Mouse (Mus musculus) heart, embryonic 14.5 days (tissue): ENCODE measurements around the gene Gga3. TPM values are rescaled to one million over a fixed set of nuclear protein-coding genes. Genes with fewer than 3 reads are reported as not detected.
A peak's percentile ranks its signal among the peaks of the same experiment; 100 is the strongest.

Experiments
- ATAC-seq: fragments of 200-750 bp; cut with Nextera tagmentation; 2 replicates; pipeline ENCODE4 v1.8.0; 2017; ENCODE audit warnings: low read depth, moderate TSS enrichment; ENCODE audit not compliant: insufficient number of reproducible peaks, insufficient read depth, low FRiP score
- H3K27ac ChIP-seq, 2 experiments: fragments of 200-500 bp in 1 of 2; fragments of 300-500 bp in 1 of 2; sonication (generic) in 1 of 2; replicated peaks in 1 of 2; 2 replicates each; pipeline ENCODE4 v1.5.1; 2012 to 2014; ENCODE audit warnings: low read depth in 2 of 2, low read length in 2 of 2, control low read depth in 1 of 2, mild to moderate bottlenecking in 1 of 2, mixed read lengths in 1 of 2; ENCODE audit not compliant: control insufficient read depth in 1 of 2, insufficient read depth in 1 of 2
- H3K27me3 ChIP-seq: fragments of 300-500 bp; sonication (generic); 2 replicates; pipeline ENCODE4 v1.6.1; 2014; ENCODE audit warnings: mild to moderate bottlenecking, low read length, control low read depth; ENCODE audit not compliant: control insufficient read depth, insufficient read depth
- H3K36me3 ChIP-seq: fragments of 300-500 bp; sonication (generic); 2 replicates; pipeline ENCODE4 v1.6.1; 2014; ENCODE audit warnings: mild to moderate bottlenecking, control low read depth, low read length, mixed read lengths; ENCODE audit not compliant: control insufficient read depth, insufficient read depth
- H3K4me1 ChIP-seq, 2 experiments: fragments of 200-500 bp in 1 of 2; fragments of 300-500 bp in 1 of 2; sonication (generic) in 1 of 2; 2 replicates each; pipeline ENCODE4 v1.6.1; 2012 to 2014; ENCODE audit warnings: low read length in 2 of 2, control low read depth in 1 of 2, mixed read lengths in 1 of 2; ENCODE audit not compliant: control insufficient read depth in 2 of 2, insufficient read depth in 2 of 2
- H3K4me2 ChIP-seq: fragments of 300-500 bp; sonication (generic); 2 replicates; pipeline ENCODE4 v1.6.1; 2014; ENCODE audit warnings: mild to moderate bottlenecking, low read length
- H3K4me3 ChIP-seq, 2 experiments: fragments of 200-500 bp in 1 of 2; fragments of 300-500 bp in 1 of 2; sonication (generic) in 1 of 2; 2 replicates each; pipeline ENCODE4 v1.5.1; 2012 to 2014; ENCODE audit warnings: low read length in 2 of 2, mild to moderate bottlenecking in 2 of 2, control low read depth in 1 of 2, low read depth in 1 of 2, moderate library complexity in 1 of 2; ENCODE audit not compliant: control insufficient read depth in 1 of 2, insufficient read depth in 1 of 2
- H3K9ac ChIP-seq: fragments of 300-500 bp; sonication (generic); 2 replicates; pipeline ENCODE4 v1.6.1; 2014; ENCODE audit warnings: mild to moderate bottlenecking, low read length
- H3K9me3 ChIP-seq: fragments of 300-500 bp; sonication (generic); 2 replicates; pipeline ENCODE4 v1.6.1; 2016; ENCODE audit warnings: low read length, control low read depth; ENCODE audit not compliant: control insufficient read depth
- WGBS: fragments of 180-500 bp; shearing (Covaris S2); extraction: QIAGEN DNeasy Blood & Tissue Kit; methylation state at CpG from one replicate; pipeline ENCODE4 v1.1.7; 2014; 5-methylcytosine and 5-hydroxymethylcytosine counted together
- polyA plus RNA-seq: library from polyadenylated mRNA; unstranded; fragments of >200 nt; fragmentation: Nextera tagmentation; extraction: Ambion mirVana; gene quantifications from 2 replicates; pipeline ENCODE4 v1.2.1, GENCODE M21; 2014

The Gga3 gene
- polyA plus RNA-seq, 1 experiment from 2014 or later, result 17.2 TPM

GRCm38 (mm10) chr11:115552783-115553182, 51.1 kb downstream of the Gga3 start:
- Histone ChIP-seq H3K4me2 (no peak overlapping the region), H3K9ac (no peak overlapping the region), H3K4me3 (no peak overlapping the region), H3K36me3 (no peaks in the 10 kb centered on the region), H3K27ac (no peak overlapping the region), H3K27me3 (no peaks in the 10 kb centered on the region), H3K9me3 (no peaks in the 10 kb centered on the region; the same call in 1 of the 2 replicates), H3K4me1 (no peaks in the 10 kb centered on the region)
- no peak for ATAC-seq
- WGBS, result 54% methylated on average over 4 of the region's 4 CpGs

DNA sequence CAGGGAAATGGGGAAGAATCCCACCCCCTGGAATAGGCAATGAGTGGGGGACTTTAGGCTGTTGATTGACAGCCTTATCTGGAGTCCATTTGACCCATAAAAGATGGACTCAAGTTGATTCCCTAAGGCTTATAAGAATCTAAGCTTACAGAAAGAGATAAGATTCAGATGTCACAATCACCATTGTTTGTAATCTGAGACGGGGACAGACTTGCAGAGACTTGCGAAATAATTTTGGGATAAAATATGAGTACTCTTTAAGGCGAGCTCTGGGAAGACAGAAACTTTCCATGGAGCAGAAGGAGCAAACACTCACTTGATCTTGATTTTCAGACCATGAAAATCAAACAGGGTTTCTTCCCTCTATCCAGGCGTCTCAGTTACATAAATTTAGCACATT, 60.3 kb downstream of the Gga3 start:
- no peak overlapping the region for H3K9ac ChIP-seq
- H3K4me2 ChIP-seq, result no peak overlapping the region
- H3K4me1 ChIP-seq, result no peaks in the 10 kb centered on the region
- H3K36me3 ChIP-seq, result no peaks in the 10 kb centered on the region
- H3K27ac ChIP-seq, result no peak overlapping the region
- 65% methylated on average over 4 of the region's 4 CpGs for WGBS
- no peak overlapping the region for H3K4me3 ChIP-seq
- H3K9me3 ChIP-seq, result no peaks in the 10 kb centered on the region
- no peaks in the 10 kb centered on the region for H3K27me3 ChIP-seq
- ATAC-seq, result no peak

- 60% methylated on average over 2 of the region's 2 CpGs for WGBS
- no peak for ATAC-seq
- Histone ChIP-seq H3K9me3 (no peaks in the 10 kb centered on the region), H3K27me3 (no peaks in the 10 kb centered on the region), H3K4me2 (no peak overlapping the region), H3K4me3 (no peak overlapping the region), H3K27ac (no peak overlapping the region), H3K4me1 (peaks cover 3 to 11% of the 10 kb centered on the region in 2 experiments; a peak in 2 of 4 replicates), H3K9ac (no peak overlapping the region), H3K36me3 (peaks cover 11% of the 10 kb centered on the region)
Observed at GRCm38 (mm10) chr11:115538045-115538444, 65.8 kb downstream of the Gga3 start.

- H3K4me3 ChIP-seq, result peak overlapping the region; percentile 30 to 96; a peak in 2 of 4 replicates
- H3K9me3 ChIP-seq, result no peaks in the 10 kb centered on the region
- H3K4me1 ChIP-seq, result peaks cover 3 to 11% of the 10 kb centered on the region in 2 experiments; a peak in 2 of 4 replicates
- peak overlapping the region; percentile 96 to 100 for H3K27ac ChIP-seq
- H3K4me2 ChIP-seq, result peak overlapping the region; percentile 90
- WGBS, result 83% methylated on average over 10 of the region's 10 CpGs
- no peak for ATAC-seq
- no peaks in the 10 kb centered on the region for H3K27me3 ChIP-seq
- no peak overlapping the region for H3K9ac ChIP-seq
- H3K36me3 ChIP-seq, result peaks cover 22% of the 10 kb centered on the region
Observed at GRCm38 (mm10) chr11:115536856-115537568, 66.8 kb downstream of the Gga3 start.

DNA sequence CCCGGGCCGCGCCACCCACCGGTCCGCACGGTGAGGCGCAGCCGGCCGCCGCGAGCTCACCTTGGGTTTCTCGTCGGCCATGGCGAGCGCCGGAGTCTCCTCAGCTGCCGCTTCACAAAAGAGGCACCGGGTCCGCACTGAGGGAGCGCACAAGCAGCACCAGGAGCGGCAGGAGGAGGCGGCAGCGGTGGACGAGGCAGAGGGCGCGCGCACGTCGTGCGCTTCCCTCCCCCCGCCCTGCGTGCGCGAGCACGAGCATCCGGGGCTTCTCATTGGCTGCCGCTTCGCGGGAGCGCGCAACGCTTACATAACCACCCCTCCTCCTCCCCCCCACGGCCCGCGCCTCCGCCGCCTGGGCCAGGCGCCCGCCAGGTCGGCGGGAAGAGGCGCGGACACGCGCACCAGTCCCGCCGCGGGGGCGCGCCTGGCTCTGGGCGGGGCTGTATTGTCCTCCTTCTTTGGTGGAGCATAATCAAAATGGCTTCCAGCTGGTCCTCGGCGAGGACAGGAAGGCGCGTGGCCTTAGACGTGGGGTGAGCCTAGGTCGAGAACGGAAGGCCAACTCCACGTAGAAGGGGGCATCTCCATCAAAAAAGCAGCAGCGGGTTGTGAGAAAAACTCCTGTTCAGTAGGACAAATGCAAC, 67.7 kb downstream of the Gga3 start, which contains the start of gene Sumo2:
Gene Sumo2 (minus strand): TSS at position 239 of the 644 bp plus-strand sequence.
- 2% methylated on average over 38 of the region's 70 CpGs for WGBS
- ATAC-seq, result peak; percentile 87
- no peaks in the 10 kb centered on the region for H3K27me3 ChIP-seq
- H3K4me2 ChIP-seq, result peak within 1 kb of the TSS; percentile 90
- H3K4me3 ChIP-seq, result peak within 1 kb of the TSS; percentile 64 to 96
- peak within 1 kb of the TSS; percentile 98 for H3K9ac ChIP-seq
- no peaks in the 10 kb centered on the region for H3K9me3 ChIP-seq
- peak within 1 kb of the TSS; percentile 97 to 100 for H3K27ac ChIP-seq
- H3K4me1 ChIP-seq, result peaks cover 3 to 11% of the 10 kb centered on the region in 2 experiments; a peak in 2 of 4 replicates
- peaks cover 30% of the 10 kb centered on the region for H3K36me3 ChIP-seq

GRCm38 (mm10) chr11:115535401-115536037, 68.3 kb downstream of the Gga3 start:
- H3K9ac ChIP-seq, result peak overlapping the region; percentile 98
- H3K9me3 ChIP-seq, result no peaks in the 10 kb centered on the region
- no peaks in the 10 kb centered on the region for H3K27me3 ChIP-seq
- peaks cover 33% of the 10 kb centered on the region for H3K36me3 ChIP-seq
- ATAC-seq, result peak; percentile 66
- H3K27ac ChIP-seq, result peak overlapping the region; percentile 97 to 100
- WGBS, result under 1% methylated on average over 59 of the region's 84 CpGs
- peaks cover 3 to 11% of the 10 kb centered on the region in 2 experiments; a peak in 2 of 4 replicates for H3K4me1 ChIP-seq
- H3K4me2 ChIP-seq, result peak overlapping the region; percentile 90
- H3K4me3 ChIP-seq, result peak overlapping the region; percentile 64 to 96

DNA sequence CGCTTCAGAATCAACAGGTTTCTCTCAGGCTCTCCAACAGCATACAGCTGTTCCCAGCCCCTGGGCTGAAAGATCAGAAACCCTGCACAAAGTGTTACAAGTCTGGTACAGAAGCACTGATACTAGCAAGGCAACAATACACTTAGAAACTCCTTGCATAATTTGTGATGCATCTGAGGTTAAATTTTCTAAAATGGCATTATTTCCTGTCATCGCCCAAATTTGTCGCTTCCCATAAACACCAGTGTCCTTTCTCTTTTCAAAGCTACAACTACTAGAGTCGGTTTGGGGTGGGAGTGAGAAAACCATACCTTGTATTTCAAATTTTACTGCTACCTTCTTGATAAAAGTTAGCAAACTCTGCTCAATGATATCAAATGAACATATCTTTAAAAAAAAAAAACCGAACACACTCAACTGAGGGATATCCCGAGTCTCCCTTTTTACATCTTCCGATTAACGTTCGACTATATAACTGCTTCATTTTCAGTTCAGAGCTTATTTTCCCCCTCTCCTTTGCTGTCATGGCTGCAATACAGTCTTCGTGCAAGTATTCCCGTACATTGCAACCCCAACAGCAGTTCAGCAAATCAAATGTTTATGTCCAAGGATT, 69.0 kb downstream of the Gga3 start:
- WGBS, result 5% methylated on average over 11 of the region's 11 CpGs
- H3K27ac ChIP-seq, result peak overlapping the region; percentile 97 to 100
- peaks cover 40% of the 10 kb centered on the region for H3K36me3 ChIP-seq
- peak overlapping the region; percentile 98 for H3K9ac ChIP-seq
- ATAC-seq, result no peak
- H3K4me1 ChIP-seq, result peaks cover 3 to 11% of the 10 kb centered on the region in 2 experiments; a peak in 2 of 4 replicates
- H3K4me3 ChIP-seq, result peak overlapping the region; percentile 64 to 96
- peak overlapping the region; percentile 90 for H3K4me2 ChIP-seq
- H3K9me3 ChIP-seq, result no peaks in the 10 kb centered on the region
- no peaks in the 10 kb centered on the region for H3K27me3 ChIP-seq
